Mouse (Mus musculus) kidney, adult 2 months (tissue): ENCODE measurements around the gene Plekha5. TPM values are rescaled to one million over a fixed set of nuclear protein-coding genes. Genes with fewer than 3 reads are reported as not detected.
"Not testable (repeated sequence)": the region's sequence is repeated elsewhere in the genome, so short reads cannot be mapped to it uniquely, and the experiment has no call there.

ENCODE experiments used
- DNase-seq: peaks from one replicate; pipeline ENCODE4 v3.0.0; 2021
- H3K27ac ChIP-seq: fragments of 200-500 bp; 2 replicates; pipeline ENCODE4 v1.5.1; 2012; ENCODE audit warnings: low read depth, low read length, control low read depth, inconsistent platforms; ENCODE audit not compliant: insufficient read depth
- H3K27me3 ChIP-seq: fragments of 200-500 bp; replicated peaks from 2 replicates; pipeline ENCODE4 v1.6.1; 2012; ENCODE audit warnings: mild to moderate bottlenecking, moderate library complexity, low read length, inconsistent platforms; ENCODE audit not compliant: control insufficient read depth, insufficient read depth
- H3K36me3 ChIP-seq: fragments of 200-500 bp; 2 replicates; pipeline ENCODE4 v1.6.1; 2012; ENCODE audit warnings: mild to moderate bottlenecking, moderate library complexity, low read length, inconsistent platforms; ENCODE audit not compliant: control insufficient read depth, insufficient read depth
- H3K4me1 ChIP-seq: fragments of 200-500 bp; 2 replicates; pipeline ENCODE4 v1.6.1; 2011; ENCODE audit warnings: low read length; ENCODE audit not compliant: control insufficient read depth, insufficient read depth
- H3K4me3 ChIP-seq: fragments of 200-500 bp; 2 replicates; pipeline ENCODE4 v1.5.1; 2011; ENCODE audit warnings: mild to moderate bottlenecking, low read depth, low read length, control low read depth; ENCODE audit not compliant: insufficient read depth
- CTCF ChIP-seq: fragments of 200-500 bp; conservative IDR thresholded peaks from 2 replicates; pipeline ENCODE4 v1.5.1; 2011; ENCODE audit warnings: low read depth, mild to moderate bottlenecking, control low read depth, low read length, moderate library complexity, mixed read lengths; ENCODE audit not compliant: insufficient read depth, insufficient read length
- POLR2A ChIP-seq: fragments of 200-500 bp; IDR thresholded peaks from one replicate; pipeline ENCODE4 v1.6.1; 2011; ENCODE audit warnings: low read depth, low read length, control low read depth
- WGBS: fragments of 180-500 bp; shearing (Covaris S2); methylation state at CpG from one replicate; pipeline ENCODE4 v1.1.7; 2018; 5-methylcytosine and 5-hydroxymethylcytosine counted together
- polyA plus RNA-seq: library from polyadenylated mRNA; depleted of rRNA; stranded (reverse); fragments of >200 nt; gene quantifications from 2 replicates; pipeline ENCODE4 v1.2.3, GENCODE M21; 2012

Plekha5 gene
- polyA plus RNA-seq, 1 experiment: 21.4 TPM

- Histone ChIP-seq H3K27me3 (no peaks in the 10 kb centered on the region), H3K36me3 (no peaks in the 10 kb centered on the region; the same call in 1 of the 2 replicates), H3K4me1 (no peaks in the 10 kb centered on the region; the same call in 1 of the 2 replicates), H3K4me3 (no peak overlapping the region), H3K27ac (no peak overlapping the region)
- 57% methylated on average over 5 of the region's 5 CpGs for WGBS
- no peak for DNase-seq
- TF ChIP-seq POLR2A (no peak), CTCF (no peak)
Measured at GRCm38 (mm10) chr6:140521832-140522231, 98.0 kb downstream of the Plekha5 start.

GRCm38 (mm10) chr6:140523600-140523999 lies 99.7 kb downstream of the Plekha5 start:
- 69% methylated on average over 4 of the region's 4 CpGs for WGBS
- H3K27me3 ChIP-seq: no peaks in the 10 kb centered on the region
- DNase-seq: no peak
- no peak overlapping the region for H3K4me3 ChIP-seq
- TF ChIP-seq CTCF (no peak), POLR2A (no peak)
- H3K27ac ChIP-seq: no peak overlapping the region
- H3K36me3 ChIP-seq: no peaks in the 10 kb centered on the region; the same call in 1 of the 2 replicates
- no peaks in the 10 kb centered on the region; the same call in 1 of the 2 replicates for H3K4me1 ChIP-seq

GRCm38 (mm10) chr6:140528414-140528813 lies 104.6 kb downstream of the Plekha5 start:
- no peak overlapping the region for H3K4me3 ChIP-seq
- H3K36me3 ChIP-seq: no peaks in the 10 kb centered on the region; the same call in 1 of the 2 replicates
- H3K27me3 ChIP-seq: no peaks in the 10 kb centered on the region
- TF ChIP-seq CTCF (no peak), POLR2A (no peak)
- no peak for DNase-seq
- H3K27ac ChIP-seq: no peak overlapping the region
- H3K4me1 ChIP-seq: no peaks in the 10 kb centered on the region
- 58% methylated on average over 6 of the region's 6 CpGs for WGBS

- H3K4me1 ChIP-seq, H3K4me3 ChIP-seq, H3K27ac ChIP-seq, DNase-seq, H3K36me3 ChIP-seq, H3K27me3 ChIP-seq: not testable (repeated sequence)
- 94% methylated on average over 1 of the region's 1 CpGs for WGBS
Measured at GRCm38 (mm10) chr6:140532858-140533257, 109.0 kb downstream of the Plekha5 start.

GRCm38 (mm10) chr6:140533606-140534005 lies 109.8 kb downstream of the Plekha5 start:
- Histone ChIP-seq H3K27ac (no peak overlapping the region), H3K27me3 (no peaks in the 10 kb centered on the region), H3K4me1 (no peaks in the 10 kb centered on the region), H3K4me3 (no peak overlapping the region), H3K36me3 (no peaks in the 10 kb centered on the region; the same call in 1 of the 2 replicates)
- WGBS: 94% methylated on average over 5 of the region's 5 CpGs
- no peak for DNase-seq
- TF ChIP-seq CTCF (no peak), POLR2A (no peak)

GRCm38 (mm10) chr6:140535504-140535903 lies 111.7 kb downstream of the Plekha5 start:
- no peaks in the 10 kb centered on the region for H3K27me3 ChIP-seq
- no peaks in the 10 kb centered on the region for H3K4me1 ChIP-seq
- WGBS: 72% methylated on average over 8 of the region's 8 CpGs
- H3K4me3 ChIP-seq: no peak overlapping the region
- no peak overlapping the region for H3K27ac ChIP-seq
- no peak for DNase-seq
- TF ChIP-seq POLR2A: no peak
- TF ChIP-seq CTCF: no peak
- no peaks in the 10 kb centered on the region; the same call in 1 of the 2 replicates for H3K36me3 ChIP-seq

GRCm38 (mm10) chr6:140541919-140542318 lies 118.1 kb downstream of the Plekha5 start:
- no peaks in the 10 kb centered on the region; the same call in 1 of the 2 replicates for H3K36me3 ChIP-seq
- no peak for DNase-seq
- no peaks in the 10 kb centered on the region for H3K27me3 ChIP-seq
- no peak for TF ChIP-seq CTCF
- 98% methylated on average over 3 of the region's 3 CpGs for WGBS
- H3K4me3 ChIP-seq: no peak overlapping the region
- no peak overlapping the region for H3K27ac ChIP-seq
- peaks cover 7% of the 10 kb centered on the region; the same call in 1 of the 2 replicates for H3K4me1 ChIP-seq
